Mouse (Mus musculus) G1E (cell line): ENCODE measurements around the gene Ubn1. TPM values are rescaled to one million over a fixed set of nuclear protein-coding genes. Genes with fewer than 3 reads are reported as not detected.

Experiments used
- ATAC-seq: 2 replicates; pipeline ENCODE4 v1.8.0; 2016; ENCODE audit warnings: mild to moderate bottlenecking; ENCODE audit not compliant: insufficient number of reproducible peaks, poor library complexity, low FRiP score, severe bottlenecking; ENCODE audit errors: extremely low read depth
- DNase-seq: peaks from one replicate; pipeline ENCODE4 v3.0.0; 2012; ENCODE audit warnings: low spot score
- H3K27me3 ChIP-seq: 2 replicates; pipeline ENCODE4 v1.6.1; 2012; ENCODE audit warnings: mild to moderate bottlenecking, low read length, inconsistent platforms; ENCODE audit not compliant: insufficient read depth
- H3K36me3 ChIP-seq: replicated peaks from 2 replicates; pipeline ENCODE3; 2012; ENCODE audit warnings: mild to moderate bottlenecking, inconsistent platforms
- H3K4me1 ChIP-seq: 2 replicates; pipeline ENCODE4 v1.6.1; 2012; ENCODE audit warnings: low read depth, low read length, inconsistent platforms, mixed read lengths; ENCODE audit not compliant: insufficient read depth
- H3K4me3 ChIP-seq: 2 replicates; pipeline ENCODE4 v1.5.1; 2012; ENCODE audit warnings: low read depth, mild to moderate bottlenecking, inconsistent platforms, low read length, moderate library complexity, mixed read lengths
- H3K9me3 ChIP-seq: replicated peaks from 2 replicates; pipeline ENCODE4 v1.6.1; 2012; ENCODE audit warnings: inconsistent platforms
- CTCF ChIP-seq: IDR thresholded peaks from 2 replicates; pipeline ENCODE4 v1.5.1; 2012; ENCODE audit warnings: low read depth, low read length, inconsistent platforms, mixed read lengths
- GATA1 ChIP-seq: IDR thresholded peaks from 2 replicates; pipeline ENCODE4 v1.6.1; 2012; ENCODE audit warnings: borderline replicate concordance, low read length, inconsistent platforms, mixed read lengths
- GATA2 ChIP-seq: IDR thresholded peaks from 2 replicates; pipeline ENCODE4 v1.6.1; 2012; ENCODE audit warnings: low read depth, low read length, inconsistent platforms, borderline replicate concordance
- POLR2AphosphoS5 ChIP-seq: IDR thresholded peaks from 2 replicates; pipeline ENCODE4 v1.6.1; 2012; ENCODE audit warnings: low read depth, low read length, inconsistent platforms; ENCODE audit not compliant: insufficient replicate concordance
- TAL1 ChIP-seq: conservative IDR thresholded peaks from 2 replicates; pipeline ENCODE4 v1.6.1; 2012; ENCODE audit warnings: low read depth, low read length, inconsistent platforms, mixed read lengths
- polyA plus RNA-seq: library from polyadenylated mRNA; stranded (reverse); fragments of >175 nt; gene quantifications from 2 replicates; pipeline ENCODE4 v1.2.3, GENCODE M21; 2012
- total RNA-seq, 2 experiments: library from RNA; stranded (forward) in 1 of 2; stranded (reverse) in 1 of 2; fragments of 200-1000 nt in 1 of 2; fragments of >200 nt in 1 of 2; fragmentation: Nextera tagmentation in 1 of 2; gene quantifications; 2 replicates each; pipeline ENCODE4 v1.2.3; 2014 to 2017

The Ubn1 gene
- total and polyA plus RNA-seq, 3 experiments: 16.5 to 69.8 (median 55.9) TPM

GRCm38 (mm10) chr16:5063472-5063871 is 13.6 kb downstream of the Ubn1 start:
- H3K4me1 ChIP-seq: peaks cover 11% of the 10 kb centered on the region
- TF ChIP-seq GATA2: no peak
- no peak for TF ChIP-seq CTCF
- TF ChIP-seq TAL1: no peak
- no peak for TF ChIP-seq POLR2AphosphoS5
- no peak for TF ChIP-seq GATA1
- H3K36me3 ChIP-seq: peaks cover 78% of the 10 kb centered on the region
- H3K9me3 ChIP-seq: no peaks in the 10 kb centered on the region
- DNase-seq (no peak), ATAC-seq (peak; percentile 54)
- H3K27me3 ChIP-seq: no peaks in the 10 kb centered on the region
- H3K4me3 ChIP-seq: no peak overlapping the region

GRCm38 (mm10) chr16:5070321-5070720 is 20.5 kb downstream of the Ubn1 start:
- H3K4me1 ChIP-seq: no peaks in the 10 kb centered on the region
- no peaks in the 10 kb centered on the region for H3K27me3 ChIP-seq
- DNase-seq (no peak), ATAC-seq (no peak)
- no peak for TF ChIP-seq TAL1
- no peak for TF ChIP-seq CTCF
- no peak for TF ChIP-seq GATA1
- TF ChIP-seq POLR2AphosphoS5: no peak
- no peak for TF ChIP-seq GATA2
- no peak overlapping the region for H3K4me3 ChIP-seq
- peaks cover 89% of the 10 kb centered on the region for H3K36me3 ChIP-seq
- H3K9me3 ChIP-seq: no peaks in the 10 kb centered on the region

- Histone ChIP-seq H3K27me3 (no peaks in the 10 kb centered on the region), H3K4me1 (no peaks in the 10 kb centered on the region), H3K36me3 (peaks cover 91% of the 10 kb centered on the region), H3K4me3 (no peak overlapping the region), H3K9me3 (no peaks in the 10 kb centered on the region)
- TF ChIP-seq TAL1 (no peak), GATA2 (no peak), CTCF (no peak), GATA1 (no peak), POLR2AphosphoS5 (no peak)
- no peak for ATAC-seq
- DNase-seq: no peak
These were observed 22.1 kb downstream of the Ubn1 start for GRCm38 (mm10) chr16:5071974-5072373.

GRCm38 (mm10) chr16:5074341-5074740 is 24.5 kb downstream of the Ubn1 start:
- no peak overlapping the region for H3K4me3 ChIP-seq
- ATAC-seq: no peak
- peaks cover 95% of the 10 kb centered on the region for H3K36me3 ChIP-seq
- H3K4me1 ChIP-seq: no peaks in the 10 kb centered on the region
- TF ChIP-seq GATA2 (no peak), GATA1 (no peak), TAL1 (no peak), CTCF (no peak), POLR2AphosphoS5 (no peak)
- DNase-seq: no peak
- H3K27me3 ChIP-seq: no peaks in the 10 kb centered on the region
- H3K9me3 ChIP-seq: no peaks in the 10 kb centered on the region

- DNase-seq: no peak
- Histone ChIP-seq H3K4me1 (no peaks in the 10 kb centered on the region), H3K9me3 (no peaks in the 10 kb centered on the region), H3K4me3 (no peak overlapping the region), H3K36me3 (peaks cover 86% of the 10 kb centered on the region), H3K27me3 (no peaks in the 10 kb centered on the region; the same call in 1 of the 2 replicates)
- ATAC-seq: no peak
- TF ChIP-seq CTCF: no peak
- TF ChIP-seq GATA2: no peak
- TF ChIP-seq GATA1: no peak
- TF ChIP-seq TAL1: no peak
- no peak for TF ChIP-seq POLR2AphosphoS5
These were observed 35.3 kb downstream of the Ubn1 start for GRCm38 (mm10) chr16:5085196-5085595.

GRCm38 (mm10) chr16:5086179-5086578 is 36.3 kb downstream of the Ubn1 start:
- TF ChIP-seq GATA1 (no peak), POLR2AphosphoS5 (no peak), TAL1 (no peak)
- no peaks in the 10 kb centered on the region; the same call in 1 of the 2 replicates for H3K27me3 ChIP-seq
- H3K36me3 ChIP-seq: peaks cover 81% of the 10 kb centered on the region
- no peak overlapping the region for H3K4me3 ChIP-seq
- ATAC-seq: no peak
- no peak for DNase-seq
- no peaks in the 10 kb centered on the region for H3K9me3 ChIP-seq
- no peaks in the 10 kb centered on the region for H3K4me1 ChIP-seq

GRCm38 (mm10) chr16:5089021-5089420 is 39.2 kb downstream of the Ubn1 start:
- ATAC-seq (no peak), DNase-seq (no peak)
- Histone ChIP-seq H3K9me3 (no peaks in the 10 kb centered on the region), H3K4me1 (no peaks in the 10 kb centered on the region), H3K36me3 (peaks cover 54% of the 10 kb centered on the region), H3K27me3 (no peaks in the 10 kb centered on the region; the same call in 1 of the 2 replicates), H3K4me3 (no peak overlapping the region)
- TF ChIP-seq TAL1: no peak
- no peak for TF ChIP-seq GATA1
- no peak for TF ChIP-seq GATA2
- no peak for TF ChIP-seq CTCF
- TF ChIP-seq POLR2AphosphoS5: no peak
